Mouse (Mus musculus) frontal cortex, postnatal 36 days (tissue): Measurements from ENCODE around the gene Plcb1.

Experiments used
- DNase-seq, 2 experiments: peaks; one replicate each; pipeline ENCODE4 v3.0.0; 2022; ENCODE audit warnings: low spot score in 2 of 2

The Plcb1 gene

GRCm38 (mm10) chr2:135071349-135071748 lies 285.5 kb downstream of the Plcb1 start:
- no peak for DNase-seq

DNA sequence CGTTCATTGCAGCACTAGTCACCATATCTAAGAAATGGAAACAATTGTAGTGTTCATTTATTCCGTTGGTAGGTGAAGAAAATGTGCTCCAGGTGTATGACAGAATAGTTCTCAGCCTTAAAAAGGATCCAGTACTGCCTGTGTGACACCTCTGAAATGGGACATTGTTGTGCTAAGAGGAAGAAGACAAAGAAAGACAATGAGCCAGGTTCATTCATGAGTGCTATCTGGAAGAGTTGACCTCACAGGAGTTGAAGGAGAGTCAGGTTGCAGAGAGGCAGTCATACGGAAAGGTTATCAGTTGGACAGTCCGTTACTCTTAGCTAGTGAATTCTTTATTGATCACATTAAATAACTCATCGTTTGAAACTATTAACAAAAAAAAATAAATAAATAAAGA lies 286.6 kb downstream of the Plcb1 start:
- DNase-seq = no peak

DNA sequence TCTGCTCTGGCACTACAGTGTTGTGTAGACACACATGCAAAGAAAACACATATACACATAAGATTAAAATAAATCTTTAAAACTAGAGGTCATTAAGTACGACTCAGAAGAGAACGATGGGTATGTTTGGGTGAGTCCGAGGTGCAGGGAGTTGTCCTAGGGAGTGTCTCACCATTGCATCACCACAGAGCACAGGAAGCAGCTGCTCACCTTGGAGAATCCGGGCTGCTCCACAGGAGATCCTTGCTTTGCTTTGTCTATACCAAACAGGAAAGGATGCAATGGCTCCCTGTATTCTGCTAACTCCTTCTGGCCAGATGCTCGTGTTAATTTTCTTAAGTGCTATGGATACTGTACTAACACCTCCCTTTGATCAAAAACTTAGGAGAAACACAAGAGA lies 287.1 kb downstream of the Plcb1 start:
- DNase-seq = no peak

DNA sequence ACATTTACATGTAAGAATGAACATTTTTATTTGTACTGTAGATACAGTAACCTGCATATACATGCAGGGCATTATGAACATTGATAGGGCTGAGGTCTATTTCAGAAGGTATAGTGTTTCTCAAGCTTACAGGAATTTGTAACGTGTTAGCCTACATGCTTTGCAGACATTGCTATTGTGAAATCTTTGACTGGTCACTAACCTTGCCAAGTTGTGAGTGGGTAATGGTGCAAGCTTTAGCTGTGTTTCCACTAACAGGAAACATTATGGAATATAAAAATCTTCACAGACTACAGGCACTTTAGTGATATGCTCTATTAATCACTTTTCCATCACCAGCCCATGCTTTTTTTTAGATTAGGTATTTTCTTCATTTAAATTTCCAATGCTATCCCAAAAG lies 289.5 kb downstream of the Plcb1 start:
- DNase-seq = no peak

DNA sequence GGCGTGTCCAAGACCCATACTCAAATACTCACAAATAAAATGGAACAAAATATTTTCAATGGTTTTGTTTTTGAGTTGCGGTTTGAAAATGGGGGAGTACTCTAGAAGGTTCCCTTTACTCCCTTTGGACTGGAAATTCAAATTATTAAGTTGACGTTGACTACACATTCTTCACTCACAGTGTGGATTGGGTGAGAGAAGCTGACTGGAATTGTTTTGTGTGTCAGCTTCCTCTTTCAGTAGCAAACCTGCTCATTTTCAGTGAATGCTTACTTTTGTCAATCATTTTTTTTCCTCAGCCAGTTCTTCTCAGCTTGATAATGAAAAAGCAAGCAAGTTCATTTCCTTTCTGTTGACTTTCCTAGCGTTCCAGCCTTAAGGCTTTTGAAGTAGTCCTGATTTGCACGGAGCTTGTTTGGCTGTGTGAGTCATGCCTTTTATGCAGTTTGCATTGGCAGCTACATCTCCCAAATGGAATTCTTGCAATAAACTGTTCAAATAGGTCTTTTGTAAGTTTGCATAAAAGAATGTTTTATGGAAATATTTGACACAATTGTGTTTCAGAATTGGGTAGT lies 306.8 kb downstream of the Plcb1 start:
- DNase-seq = no peak

GRCm38 (mm10) chr2:135101292-135101691 lies 315.4 kb downstream of the Plcb1 start:
- DNase-seq = no peak

GRCm38 (mm10) chr2:135101943-135102342 lies 316.1 kb downstream of the Plcb1 start:
- no peak for DNase-seq

GRCm38 (mm10) chr2:135106649-135107048 lies 320.8 kb downstream of the Plcb1 start:
- no peak for DNase-seq

GRCm38 (mm10) chr2:135108607-135109006 lies 322.7 kb downstream of the Plcb1 start:
- no peak for DNase-seq

DNA sequence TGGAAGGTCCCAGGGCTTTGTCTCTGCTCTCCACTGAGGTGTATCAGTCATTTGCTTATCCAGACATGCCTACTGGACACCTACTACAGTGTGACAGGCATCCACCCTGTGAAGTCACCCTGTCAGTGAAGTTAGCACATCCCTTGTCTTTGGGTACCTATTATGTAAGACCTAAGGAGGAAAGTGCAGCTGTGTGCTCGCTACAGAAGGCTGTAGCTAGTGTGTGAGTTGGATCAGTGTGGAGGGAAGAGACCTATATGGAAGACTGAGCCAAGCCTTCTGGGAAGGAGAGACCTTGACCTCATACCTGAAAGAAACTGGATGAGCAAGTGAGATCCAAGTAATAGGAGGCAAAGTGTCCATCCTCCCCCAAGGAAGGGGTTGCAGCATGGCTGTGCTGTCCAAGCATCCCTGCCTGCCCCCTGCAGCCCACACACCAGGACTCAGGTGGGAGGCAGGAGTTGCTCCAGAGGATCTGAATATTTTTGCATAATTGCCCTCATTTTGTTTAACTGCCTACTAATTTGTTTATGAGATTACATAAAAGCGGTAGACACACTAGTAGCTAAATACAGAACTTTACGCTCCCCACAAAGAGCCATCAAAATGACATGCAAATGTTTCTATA lies 328.7 kb downstream of the Plcb1 start:
- DNase-seq = no peak

DNA sequence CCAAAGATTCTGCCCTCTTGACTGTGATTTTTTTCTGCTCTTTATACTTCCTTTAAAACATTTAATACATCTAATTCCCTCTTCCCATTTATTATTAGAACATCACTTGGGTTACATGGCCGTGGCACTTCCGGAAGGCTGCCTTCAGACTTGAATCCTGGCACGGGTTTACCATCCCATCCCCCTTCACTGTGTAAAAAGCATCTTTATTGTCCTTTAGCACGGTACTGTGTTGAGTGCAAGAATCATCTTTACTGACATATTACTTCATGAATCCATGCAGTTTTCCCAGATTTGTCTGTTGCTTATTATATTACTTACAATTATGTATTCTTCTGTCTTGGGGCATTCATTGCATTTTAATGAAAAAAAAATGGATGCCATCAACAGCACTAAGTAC lies 337.2 kb downstream of the Plcb1 start:
- no peak for DNase-seq

DNA sequence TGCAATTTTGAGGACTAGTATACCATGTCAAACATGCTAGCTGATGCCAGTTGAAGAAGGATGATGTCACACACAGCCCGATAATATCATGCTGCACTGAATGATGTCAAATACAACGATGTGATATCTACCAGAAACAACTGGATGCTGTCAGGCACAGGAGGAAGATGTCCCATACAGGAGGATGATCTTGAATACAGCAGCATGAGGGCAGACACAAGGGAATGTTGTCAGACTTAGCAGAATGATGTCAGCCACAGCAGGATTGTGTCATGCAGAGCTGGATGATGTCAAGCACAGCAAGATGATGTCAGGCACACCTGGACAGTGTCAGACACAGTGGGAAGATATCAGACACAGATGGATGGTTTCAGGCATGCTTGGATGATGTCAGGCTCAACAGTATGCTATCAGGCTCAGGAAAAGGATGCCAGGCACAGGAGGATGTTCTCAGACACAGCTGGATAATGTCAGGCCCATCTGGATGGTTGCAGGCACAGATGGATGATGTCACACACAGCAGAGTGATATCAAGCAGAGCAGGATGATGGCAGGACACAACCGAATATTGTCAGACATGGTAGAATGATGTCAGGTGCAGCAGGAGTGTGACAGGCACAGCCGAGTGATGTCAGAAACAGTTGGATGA lies 338.0 kb downstream of the Plcb1 start:
- no peak for DNase-seq

DNA sequence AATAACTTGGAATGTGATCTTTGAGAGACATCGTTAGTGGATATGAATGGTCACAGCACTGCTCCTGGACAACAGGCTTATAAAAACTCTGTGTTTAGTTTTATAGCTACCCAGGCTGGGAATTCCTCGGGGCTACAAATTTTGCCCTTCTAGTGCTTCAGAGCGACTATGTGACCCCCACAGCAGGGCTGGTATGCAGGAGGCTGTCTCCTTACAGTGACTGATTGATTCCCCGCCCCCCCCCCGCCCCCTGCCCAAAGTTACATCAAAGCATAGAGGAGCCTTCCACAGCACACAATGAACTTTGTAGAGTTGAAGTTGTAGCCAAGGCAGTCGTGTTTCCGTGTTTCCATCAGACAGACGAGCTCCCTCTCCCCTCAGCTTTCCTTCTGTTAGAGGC lies 354.7 kb downstream of the Plcb1 start:
- DNase-seq = no peak

DNA sequence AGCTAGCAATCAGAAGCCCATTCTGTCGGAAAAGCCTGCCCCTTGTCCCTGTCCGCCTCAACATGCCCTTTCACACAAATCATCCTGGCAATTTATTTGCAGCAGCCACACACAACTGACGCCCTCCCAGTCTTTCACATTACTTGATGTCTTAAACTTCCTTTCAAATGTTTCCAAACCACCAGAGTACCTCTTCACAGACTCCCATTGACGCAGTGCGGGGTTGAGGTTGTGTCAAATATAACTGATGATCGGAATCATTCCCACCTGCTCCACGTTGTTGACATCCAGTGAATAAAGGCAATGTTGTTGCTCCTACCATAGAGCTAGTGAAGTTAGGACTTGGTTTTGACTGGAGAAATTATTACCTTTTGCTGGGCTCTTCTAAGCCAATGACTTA lies 366.4 kb downstream of the Plcb1 start:
- DNase-seq = no peak

DNA sequence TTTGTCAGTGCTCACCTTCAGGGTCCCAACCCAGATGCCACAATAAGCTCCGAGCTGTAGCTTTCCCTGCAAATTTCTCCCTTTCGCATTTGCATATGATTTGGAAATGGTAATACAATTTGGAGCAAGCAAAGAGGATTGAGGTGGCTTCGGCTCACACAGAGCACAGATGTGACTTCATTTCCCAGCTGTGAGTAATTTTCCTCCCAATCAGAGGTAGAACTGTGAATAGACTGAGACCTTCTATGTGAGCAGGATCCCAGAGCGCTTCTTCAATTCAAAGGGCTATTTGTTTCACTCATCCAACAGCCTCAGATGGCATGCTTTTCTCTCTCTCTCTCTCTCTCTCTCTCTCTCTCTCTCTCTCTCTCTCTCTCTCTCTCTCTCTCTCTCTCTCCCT lies 367.4 kb downstream of the Plcb1 start:
- DNase-seq = no peak

DNA sequence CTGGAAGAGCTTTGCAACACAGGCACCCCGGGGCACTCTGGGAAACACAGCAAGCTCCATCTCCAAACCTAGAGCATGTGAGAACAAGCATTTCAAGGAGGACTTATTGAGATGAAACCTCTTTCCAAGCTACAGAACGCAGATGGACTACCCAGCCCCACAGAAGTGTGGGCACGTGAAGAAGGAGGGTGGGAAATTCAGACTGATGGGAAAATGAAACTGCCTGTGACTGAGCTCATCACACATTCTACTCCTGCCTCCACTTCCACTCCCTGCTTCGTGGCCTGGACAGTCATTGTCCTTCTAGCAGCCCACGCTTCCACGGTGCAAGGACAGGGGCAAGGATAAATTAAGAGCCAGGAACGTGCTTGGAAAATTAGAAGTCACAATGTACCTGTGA lies 370.2 kb downstream of the Plcb1 start:
- peak in 1 of 2 experiments; percentile 28 for DNase-seq

DNA sequence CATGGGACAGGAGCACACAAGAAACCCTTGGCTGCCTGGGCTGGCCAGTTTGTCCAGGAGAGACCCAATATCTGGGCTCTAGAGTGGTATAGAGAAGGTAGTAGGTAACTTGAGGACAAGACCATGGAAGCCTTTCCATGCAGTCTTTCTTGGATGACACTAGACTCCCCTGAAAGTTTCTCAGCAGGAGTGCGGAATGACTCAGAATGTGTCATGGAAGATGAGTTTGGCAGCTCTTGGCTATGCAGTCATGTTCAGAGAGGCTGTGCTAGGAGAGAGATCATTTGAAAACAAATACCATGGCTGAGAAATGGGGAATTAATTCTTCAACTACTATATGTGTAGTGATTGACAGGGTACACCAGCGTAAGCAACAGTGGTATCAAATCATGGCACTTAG lies 372.1 kb downstream of the Plcb1 start:
- peak in 1 of 2 experiments; percentile 27 for DNase-seq

DNA sequence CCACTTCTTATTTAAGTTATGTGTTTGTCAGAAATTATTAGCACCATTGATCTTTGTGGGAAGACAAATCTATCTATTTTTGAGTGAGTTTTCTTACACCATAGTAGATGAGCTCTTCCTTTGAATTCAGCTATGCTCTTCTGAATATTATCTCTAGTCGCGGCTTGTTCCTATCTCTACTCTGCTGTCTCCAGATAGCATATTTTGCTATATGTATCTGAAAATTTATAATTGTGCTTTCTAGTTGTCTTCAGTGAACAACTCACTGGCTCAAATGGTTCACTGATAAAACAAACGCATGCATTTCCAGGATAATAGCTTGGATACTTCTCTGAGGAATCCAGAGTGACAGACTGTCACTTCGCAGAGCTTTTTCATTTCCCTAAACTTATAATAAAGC lies 375.8 kb downstream of the Plcb1 start:
- no peak for DNase-seq

- DNase-seq = no peak
These were observed 379.6 kb downstream of the Plcb1 start for GRCm38 (mm10) chr2:135165512-135165911.

- DNase-seq = peak in 1 of 2 experiments; percentile 15
These were observed 389.7 kb downstream of the Plcb1 start for GRCm38 (mm10) chr2:135175544-135175943.

GRCm38 (mm10) chr2:135187659-135188058 lies 401.8 kb downstream of the Plcb1 start:
- DNase-seq = no peak

DNA sequence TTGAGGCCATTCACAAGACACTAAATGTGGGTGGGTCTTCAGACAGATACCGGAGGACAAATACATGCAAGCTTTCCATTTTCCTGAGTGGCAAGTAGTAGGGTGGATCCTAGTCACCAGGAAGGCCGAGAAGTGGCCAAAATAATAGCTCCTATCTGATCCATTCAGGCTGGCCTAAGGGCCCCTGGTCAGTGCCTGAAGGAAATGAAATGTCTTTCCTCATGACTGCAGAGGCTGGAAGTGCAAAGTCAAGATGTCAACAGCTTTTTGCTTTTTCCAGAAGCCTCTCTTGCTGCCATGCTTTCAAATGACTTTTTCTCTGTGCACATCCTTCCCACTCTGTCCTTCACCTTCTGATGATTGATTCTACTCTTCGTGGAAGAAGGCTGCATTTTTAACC lies 415.0 kb downstream of the Plcb1 start:
- DNase-seq = no peak

DNA sequence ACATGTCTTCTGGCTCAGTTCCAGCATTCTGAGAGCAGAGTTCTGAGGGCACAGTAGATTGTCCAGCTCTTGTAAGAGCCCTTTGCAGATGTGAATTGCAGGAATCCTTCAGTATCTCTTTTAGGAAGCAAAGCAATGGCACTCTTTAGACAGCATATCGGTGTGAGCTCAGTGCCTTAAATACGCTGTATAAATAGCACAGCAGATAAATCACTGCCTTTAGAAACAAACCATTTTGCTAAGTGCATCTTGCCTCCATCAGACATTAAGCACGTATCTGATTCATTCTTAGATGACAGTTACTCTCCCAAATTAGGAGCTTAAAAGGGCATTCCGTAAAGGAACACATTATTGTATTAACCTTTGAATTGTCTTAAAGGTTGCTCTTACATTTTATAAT lies 416.5 kb downstream of the Plcb1 start:
- no peak for DNase-seq
